Comparison of ENCODE assay signal across 10 mouse cellular contexts in genomic region chr1:136119571-136120262, GRCm38 (mm10). TPM values are rescaled to one million over a fixed set of nuclear protein-coding genes. Genes with fewer than 3 reads are reported as not detected.
DNase-seq lines count a peak whose midpoint lies in the region; ATAC-seq and TF ChIP-seq lines count a peak whose summit lies in the region.
"Had no signal": no experiment of that assay in that cellular context is flagged by ENCODE, and none has a peak within 500 bp of the region (broad histone marks: within the 10 kb centered on the region; RNA-seq: fewer than 3 reads in every experiment).

No protein-coding gene starts in this region.

- peaks cover 33% of the 10 kb centered on the region for H3K4me1 ChIP-seq in hindbrain, embryonic 10.5 days (replicated peaks)
- peaks cover 5% of the 10 kb centered on the region; the same call in 1 of the 2 replicates for H3K4me1 ChIP-seq in hindbrain, embryonic 11.5 days (replicated peaks; ENCODE audit: control insufficient read depth, insufficient read depth, low read length)
- peaks cover 23% of the 10 kb centered on the region for H3K4me1 ChIP-seq in liver, embryonic 12.5 days

- no peaks in the 10 kb centered on the region for H3K36me3 ChIP-seq in hindbrain, embryonic 10.5 days
- no peaks in the 10 kb centered on the region for H3K36me3 ChIP-seq in hindbrain, embryonic 11.5 days (ENCODE audit: control insufficient read depth, insufficient read depth, low read length)
- H3K36me3 ChIP-seq in liver, embryonic 12.5 days = no peaks in the 10 kb centered on the region
- H3K36me3 ChIP-seq: heart, embryonic 13.5 days had no signal

- no peak overlapping the region for H3K4me2 ChIP-seq in hindbrain, embryonic 11.5 days (replicated peaks; ENCODE audit: low read depth, low read length)
- no peak overlapping the region for H3K4me2 ChIP-seq in liver, embryonic 12.5 days
- H3K4me2 ChIP-seq: heart, embryonic 13.5 days had no signal

- TF ChIP-seq POLR2A in brain, embryonic 14.5 days (IDR thresholded peaks at IDR 0.05; ENCODE audit: borderline replicate concordance, extremely low read depth, insufficient read depth, insufficient read length, poor library complexity, severe bottlenecking) = no peak

- ATAC-seq in hindbrain, embryonic 11.5 days (ENCODE audit: low FRiP score) = no peak
- no peak for ATAC-seq in liver, embryonic 12.5 days

- TF ChIP-seq CTCF in brain, embryonic 14.5 days (IDR thresholded peaks at IDR 0.05; ENCODE audit: borderline replicate concordance, extremely low read depth, insufficient read depth, insufficient read length) = no peak

- H3K27me3 ChIP-seq in hindbrain, embryonic 10.5 days (ENCODE audit: insufficient read depth, poor library complexity, severe bottlenecking) = 0 out of 2 replicates have a peak, but pooled peaks cover 10% of the 10 kb centered on the region
- H3K27me3 ChIP-seq in hindbrain, embryonic 11.5 days (ENCODE audit: control insufficient read depth, insufficient read depth, low read length) = no peaks in the 10 kb centered on the region
- H3K27me3 ChIP-seq in liver, embryonic 12.5 days (replicated peaks) = peaks cover 6% of the 10 kb centered on the region; the same call in 1 of the 2 replicates

- WGBS in hindbrain, embryonic 10.5 days = 77% methylated on average over 7 of the region's 7 CpGs
- WGBS in hindbrain, embryonic 11.5 days = 83% methylated on average over 7 of the region's 7 CpGs
- WGBS in large intestine, adult 2 months = 40% methylated on average over 7 of the region's 7 CpGs
- 69% methylated on average over 7 of the region's 7 CpGs for WGBS in liver, embryonic 12.5 days (ENCODE audit: insufficient replicate concordance)

- H3K4me3 ChIP-seq in hindbrain, embryonic 10.5 days = no peak overlapping the region
- no peak overlapping the region for H3K4me3 ChIP-seq in hindbrain, embryonic 11.5 days (ENCODE audit: low read depth, low read length)
- H3K4me3 ChIP-seq in liver, embryonic 12.5 days = no peak overlapping the region
- H3K4me3 ChIP-seq: heart, embryonic 13.5 days had no signal

- no peak for DNase-seq in hindbrain, embryonic 10.5 days (ENCODE audit: low spot score)
- no peak for DNase-seq in hindbrain, embryonic 11.5 days (ENCODE audit: low spot score)
- DNase-seq in 3T3-L1 (ENCODE audit: low read depth, low spot score) = peak; percentile 18
- peak; percentile 50 for DNase-seq in brain, embryonic 14.5 days (ENCODE audit: low read depth)
- peak; percentile 73 for DNase-seq in large intestine, adult 2 months (ENCODE audit: low read depth, low spot score)
- no peak for DNase-seq in thymus, adult 18-20 months
- DNase-seq: cerebellum, adult 9-10 months had no signal

- peak overlapping the region; percentile 60; the same call in 1 of the 2 replicates for H3K27ac ChIP-seq in hindbrain, embryonic 10.5 days
- H3K27ac ChIP-seq in hindbrain, embryonic 11.5 days (ENCODE audit: low read depth, low read length) = no peak overlapping the region
- H3K27ac ChIP-seq in liver, embryonic 12.5 days = no peak overlapping the region
- H3K27ac ChIP-seq: heart, embryonic 13.5 days; kidney, postnatal 0 days had no signal

- no peaks in the 10 kb centered on the region for H3K9me3 ChIP-seq in hindbrain, embryonic 10.5 days
- no peaks in the 10 kb centered on the region for H3K9me3 ChIP-seq in hindbrain, embryonic 11.5 days (ENCODE audit: control insufficient read depth, low read length)
- H3K9me3 ChIP-seq in liver, embryonic 12.5 days (replicated peaks) = no peaks in the 10 kb centered on the region
- H3K9me3 ChIP-seq: heart, embryonic 13.5 days had no signal

- no peak overlapping the region for H3K9ac ChIP-seq in hindbrain, embryonic 11.5 days (ENCODE audit: low read depth, low read length)
- no peak overlapping the region for H3K9ac ChIP-seq in liver, embryonic 12.5 days
- H3K9ac ChIP-seq: heart, embryonic 13.5 days had no signal

RNA-seq across cellular contexts. Expression of gene Kif21b, which starts 11.5 kb away (rescaled TPM):
- 6.6 and 15.5 TPM in 2 replicates for polyA plus RNA-seq in hindbrain, embryonic 10.5 days (2016; fragmentation: Nextera tagmentation; extraction: Ambion mirVana)
- polyA plus RNA-seq in hindbrain, embryonic 11.5 days (2014; fragmentation: Nextera tagmentation; extraction: Ambion mirVana) = 17.7 and 24.4 TPM in 2 replicates
- polyA plus RNA-seq in brain, embryonic 14.5 days (2012; rRNA removed) = 140 and 182 TPM in 2 replicates
- polyA plus RNA-seq in large intestine, adult 2 months (2012; rRNA removed) = 13.6 and 22.5 TPM in 2 replicates
- 2.9 and 3.6 TPM in 2 replicates for polyA plus RNA-seq in liver, embryonic 12.5 days (2016; fragmentation: Nextera tagmentation; extraction: Ambion mirVana)

Comparison
In these comparisons a context has a peak if more than half of its experiments do, and no peak if none do; other contexts are left out.
1. DNase-seq: peak in 3T3-L1 (single experiment), brain, embryonic 14.5 days (single experiment) and large intestine, adult 2 months (single experiment); none in hindbrain, embryonic 10.5 days (single experiment), hindbrain, embryonic 11.5 days (single experiment) and thymus, adult 18-20 months (0 of 2).